Mouse (Mus musculus) CD4-positive, CD25-positive, alpha-beta regulatory T cell (primary cell): ENCODE results near the gene Olfr978. TPM values are rescaled to one million over a fixed set of nuclear protein-coding genes. Genes with fewer than 3 reads are reported as not detected.

Experiments
- polyA plus RNA-seq: library from polyadenylated mRNA; unstranded; fragments of 100-300 nt; shearing (Covaris generic); gene quantifications from one replicate; pipeline ENCODE4 v1.2.1, GENCODE M21; 2017

The Olfr978 gene
- polyA plus RNA-seq = not detected

DNA sequence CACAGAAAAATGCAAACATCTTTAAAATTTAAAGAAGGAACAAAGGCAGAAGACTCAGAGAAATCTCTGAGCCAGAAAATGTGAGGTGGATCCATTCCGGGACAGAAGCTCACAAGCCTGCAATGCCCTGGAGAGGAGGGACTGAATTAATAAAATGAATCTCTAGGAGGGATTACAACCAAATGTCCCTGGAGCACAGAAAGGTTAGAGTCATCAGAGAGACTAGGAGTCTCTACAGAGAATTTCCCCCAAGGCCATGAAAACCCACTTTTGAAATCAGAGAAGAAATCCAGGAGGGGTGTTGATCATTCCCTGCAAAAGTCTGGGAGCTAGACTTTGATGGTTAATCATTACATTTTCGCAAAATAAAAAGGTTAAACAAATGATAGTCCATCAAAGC, at the start of gene Olfr978:
TSS of gene Olfr978 (plus strand) at position 301 of the 400 bp plus-strand sequence.

DNA sequence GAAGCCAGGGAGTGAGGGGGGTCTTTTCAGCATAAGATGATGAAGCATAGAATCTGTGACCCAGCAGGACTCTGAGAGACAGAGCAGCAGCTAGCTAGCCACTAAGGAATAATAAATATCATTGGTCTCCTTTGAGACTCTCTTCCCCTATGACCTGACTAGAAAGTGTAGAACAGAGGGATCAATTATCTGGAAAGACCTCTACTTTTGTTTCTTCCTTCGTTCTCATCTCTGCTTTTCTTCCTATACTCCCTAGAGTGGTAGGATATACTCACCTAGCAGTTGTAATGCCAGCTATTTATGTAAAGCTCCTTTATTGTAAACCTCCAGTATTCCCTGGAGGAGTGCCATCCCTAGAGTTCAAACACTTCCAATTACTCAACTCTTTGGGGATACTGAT, 40.0 kb upstream of the Olfr978 start, which contains the start of gene Olfr975:
TSS of gene Olfr975 (minus strand) at position 101 of the 400 bp plus-strand sequence.

DNA sequence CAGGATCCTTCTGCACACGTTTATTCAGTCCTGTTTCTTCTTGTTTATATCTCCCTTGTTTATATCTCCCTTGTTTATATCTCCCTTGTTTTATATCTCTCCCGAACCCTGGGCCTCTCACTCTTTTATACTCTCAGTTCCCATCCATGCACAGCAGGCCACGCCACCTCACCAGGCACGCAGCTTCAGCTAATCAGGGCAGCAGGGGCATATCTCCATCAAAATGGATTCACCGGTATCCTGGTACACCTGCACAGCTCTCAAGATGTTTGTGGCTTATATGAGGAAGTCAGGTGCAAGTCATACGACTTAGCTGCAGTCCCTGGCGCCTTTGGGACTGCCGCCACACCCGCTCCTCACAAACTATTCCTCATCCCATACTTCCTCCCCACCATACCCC, 30.9 kb upstream of the Olfr978 start, which contains the start of gene Olfr976:
TSS of gene Olfr976 (minus strand) at position 101 of the 400 bp plus-strand sequence.

DNA sequence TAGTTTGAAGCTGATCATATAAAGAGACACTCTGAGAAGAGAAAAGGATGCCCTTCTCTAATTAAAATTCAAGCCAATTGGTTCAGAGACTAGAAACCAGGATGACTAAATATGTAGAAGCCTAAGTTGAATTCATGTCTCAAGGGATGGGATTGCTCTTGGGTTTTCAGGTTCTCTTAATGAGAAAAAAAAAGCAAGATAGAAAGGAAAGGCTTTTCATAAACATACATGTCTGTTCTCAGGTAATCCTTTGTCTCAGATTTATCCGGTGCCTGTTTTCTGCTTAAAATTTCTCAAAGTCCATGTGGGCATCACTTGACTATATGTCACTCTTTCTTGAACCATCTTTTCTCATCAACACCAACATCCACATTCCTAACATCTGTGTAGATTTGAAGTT, 11.5 kb downstream of the Olfr978 start, which contains the start of gene Olfr979:
TSS of gene Olfr979 (minus strand) at position 101 of the 400 bp plus-strand sequence.

DNA sequence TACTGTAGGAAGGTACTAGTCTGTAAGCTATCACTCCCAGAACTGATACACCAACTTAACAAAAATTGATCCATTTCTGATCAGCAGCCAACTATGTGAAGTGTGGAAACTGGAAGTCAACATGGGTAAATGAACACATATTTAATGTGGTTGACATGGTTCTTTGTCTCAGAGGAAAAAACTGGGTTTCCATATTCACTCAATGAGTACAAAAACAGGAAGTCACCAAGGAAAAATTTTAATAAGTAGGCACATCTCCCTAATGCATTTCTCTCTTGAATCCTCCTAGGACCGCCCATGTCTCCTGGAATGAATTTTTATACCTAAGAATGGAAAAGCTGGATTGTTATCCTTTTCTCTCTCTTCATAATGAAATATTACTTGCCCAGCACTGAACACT, 17.6 kb downstream of the Olfr978 start, which contains the start of gene Olfr980:
TSS of gene Olfr980 (minus strand) at position 101 of the 400 bp plus-strand sequence.

DNA sequence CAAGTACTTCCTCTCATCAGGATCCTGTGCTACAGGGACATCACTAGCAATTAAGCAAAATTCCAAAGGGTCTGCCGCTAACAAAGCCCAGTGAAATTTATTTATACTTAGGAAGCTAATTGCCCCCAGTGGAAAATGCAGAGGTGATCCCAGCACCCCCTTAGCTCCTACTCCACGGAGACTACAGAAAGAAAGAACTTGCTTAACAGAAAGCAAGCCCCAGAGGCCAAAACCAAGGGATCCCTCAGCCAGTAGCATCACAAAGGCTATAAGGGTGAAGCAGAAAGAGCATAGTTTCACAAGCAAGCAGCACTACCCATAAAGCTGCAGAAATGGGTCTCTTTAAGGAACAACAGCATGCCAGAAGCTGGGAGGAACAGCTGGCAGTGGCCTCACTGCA, 29.3 kb downstream of the Olfr978 start, which contains the start of gene Olfr981:
TSS of gene Olfr981 (plus strand) at position 301 of the 400 bp plus-strand sequence.

Other genes starting within 250 kb of the Olfr978 start
- gene Olfr967, start 245.9 kb upstream of the Olfr978 start, polyA plus RNA-seq = not detected
- 0.06 TPM for gene Olfr968, start 208.9 kb upstream of the Olfr978 start, polyA plus RNA-seq
- gene Olfr969, start 201.2 kb upstream of the Olfr978 start, polyA plus RNA-seq = not detected
- not detected for gene Olfr970, start 183.3 kb upstream of the Olfr978 start, polyA plus RNA-seq
- gene Olfr971, start 155.2 kb upstream of the Olfr978 start, polyA plus RNA-seq = not detected
- not detected for gene Olfr972, start 125.7 kb upstream of the Olfr978 start, polyA plus RNA-seq
- not detected for gene Olfr229, start 84.8 kb upstream of the Olfr978 start, polyA plus RNA-seq
- 0.10 TPM for gene Olfr974, start 54.6 kb upstream of the Olfr978 start, polyA plus RNA-seq
- gene Olfr975, start 40.1 kb upstream of the Olfr978 start, polyA plus RNA-seq = not detected
- not detected for gene Olfr976, start 31.0 kb upstream of the Olfr978 start, polyA plus RNA-seq
- gene Olfr979, start 11.4 kb downstream of the Olfr978 start, polyA plus RNA-seq = not detected
- not detected for gene Olfr980, start 17.5 kb downstream of the Olfr978 start, polyA plus RNA-seq
- gene Olfr981, start 29.4 kb downstream of the Olfr978 start, polyA plus RNA-seq = not detected
- 0.04 TPM for gene Olfr982, start 81.7 kb downstream of the Olfr978 start, polyA plus RNA-seq
- not detected for gene Olfr983, start 101.5 kb downstream of the Olfr978 start, polyA plus RNA-seq
- gene Olfr984, start 122.1 kb downstream of the Olfr978 start, polyA plus RNA-seq = not detected
- gene Olfr985, start 138.1 kb downstream of the Olfr978 start, polyA plus RNA-seq = not detected
- gene Tmem225, start 156.0 kb downstream of the Olfr978 start, polyA plus RNA-seq = not detected
- gene Olfr986, start 188.8 kb downstream of the Olfr978 start, polyA plus RNA-seq = not detected
- gene Zfp202, start 200.2 kb downstream of the Olfr978 start, polyA plus RNA-seq = 3.7 TPM